Mouse (Mus musculus) CH12.LX (cell line): ENCODE data around the gene Cnn2.

Experiments used
- CTCF ChIP-seq, 2 experiments: IDR thresholded peaks in 1 of 2; conservative IDR thresholded peaks in 1 of 2; 2 replicates each; pipeline ENCODE4 v1.5.1; 2011 to 2012; ENCODE audit warnings: low read depth in 2 of 2, low read length in 2 of 2, improper control_type of control experiment in 1 of 2, inconsistent platforms in 1 of 2, mild to moderate bottlenecking in 1 of 2, moderate library complexity in 1 of 2
- E2F4 ChIP-seq: IDR thresholded peaks from 2 replicates; pipeline ENCODE4 v1.6.1; 2011; ENCODE audit warnings: low read depth, low read length, improper control_type of control experiment; ENCODE audit not compliant: insufficient replicate concordance
- GABPA ChIP-seq: IDR thresholded peaks from 2 replicates; pipeline ENCODE4 v1.6.1; 2012; ENCODE audit warnings: low read depth, low read length, improper control_type of control experiment, inconsistent platforms; ENCODE audit not compliant: insufficient replicate concordance
- IRF4 ChIP-seq: IDR thresholded peaks from 2 replicates; pipeline ENCODE4 v1.6.1; 2014; ENCODE audit warnings: low read depth, mild to moderate bottlenecking, inconsistent platforms, low read length, improper control_type of control experiment
- KAT2A ChIP-seq: IDR thresholded peaks from 2 replicates; pipeline ENCODE4 v1.6.1; 2012; ENCODE audit warnings: low read length, improper control_type of control experiment, inconsistent platforms; ENCODE audit not compliant: insufficient replicate concordance
- MEF2A ChIP-seq: IDR thresholded peaks from 2 replicates; pipeline ENCODE4 v1.6.1; 2014; ENCODE audit warnings: low read depth, mild to moderate bottlenecking, inconsistent platforms, low read length, improper control_type of control experiment, borderline replicate concordance
- POLR2A ChIP-seq: IDR thresholded peaks from 2 replicates; pipeline ENCODE4 v1.6.1; 2011; ENCODE audit warnings: low read depth, mild to moderate bottlenecking, improper control_type of control experiment, low read length
- POLR2AphosphoS2 ChIP-seq: IDR thresholded peaks from 2 replicates; pipeline ENCODE4 v1.6.1; 2011; ENCODE audit warnings: low read depth, low read length, improper control_type of control experiment
- TCF12 ChIP-seq: IDR thresholded peaks from 2 replicates; pipeline ENCODE4 v1.6.1; 2014; ENCODE audit warnings: low read depth, mild to moderate bottlenecking, inconsistent platforms, low read length, improper control_type of control experiment
- USF1 ChIP-seq: IDR thresholded peaks from 2 replicates; pipeline ENCODE4 v1.6.1; 2014; ENCODE audit warnings: low read depth, mild to moderate bottlenecking, inconsistent platforms, low read length, improper control_type of control experiment
- ZC3H11A ChIP-seq: IDR thresholded peaks from 2 replicates; pipeline ENCODE4 v1.6.1; 2012; ENCODE audit warnings: low read depth, mild to moderate bottlenecking, inconsistent platforms, low read length, improper control_type of control experiment
- ZMIZ1 ChIP-seq: IDR thresholded peaks from 2 replicates; pipeline ENCODE4 v1.6.1; 2012; ENCODE audit warnings: low read depth, mild to moderate bottlenecking, inconsistent platforms, low read length, improper control_type of control experiment
- ZNF384 ChIP-seq: IDR thresholded peaks from 2 replicates; pipeline ENCODE4 v1.6.1; 2012; ENCODE audit warnings: low read depth, low read length, improper control_type of control experiment, inconsistent platforms

GRCm38 (mm10) chr10:79974668-79975067 lies 13.7 kb upstream of the Cnn2 start:
- TF ChIP-seq POLR2A (no peak), CTCF (conservative IDR thresholded peaks at IDR 0.05 in 1 of 2, IDR thresholded peaks at IDR 0.05 in 1 of 2; ENCODE audit: low read depth in 2 of 2, low read length in 2 of 2) (no peak), E2F4 (no peak), ZC3H11A (no peak), MEF2A (no peak), ZNF384 (no peak), TCF12 (no peak), IRF4 (no peak), ZMIZ1 (no peak), KAT2A (no peak), POLR2AphosphoS2 (no peak; the same call in 1 of the 2 replicates), GABPA (no peak), USF1 (no peak)
